Mouse (Mus musculus): ENCODE measurements around the gene Nccrp1. TPM values are rescaled to one million over a fixed set of nuclear protein-coding genes. Genes with fewer than 3 reads are reported as not detected.
"Not testable (repeated sequence)": the region's sequence is repeated elsewhere in the genome, so short reads cannot be mapped to it uniquely, and the experiment has no call there.

Gene Nccrp1
- polyA plus RNA-seq, 1 experiment from 2014 or later = not detected

GRCm38 (mm10) chr7:28547628-28548027 lies 574 bp upstream of the Nccrp1 start:
- no peak for ATAC-seq (ENCODE audit: extremely low read depth, insufficient number of reproducible peaks, low FRiP score, low TSS enrichment)
- H3K4me1 ChIP-seq = peaks cover 18% of the 10 kb centered on the region
- H3K4me3 ChIP-seq = no peak overlapping the region
- no peaks in the 10 kb centered on the region for H3K9me3 ChIP-seq
- no peak overlapping the region for H3K27ac ChIP-seq (replicated peaks)
- H3K4me2 ChIP-seq = no peak overlapping the region
- peaks cover 62% of the 10 kb centered on the region for H3K27me3 ChIP-seq (replicated peaks)
- H3K9ac ChIP-seq = no peak overlapping the region
- 62% methylated on average over 7 of the region's 7 CpGs for WGBS
- H3K36me3 ChIP-seq = no peaks in the 10 kb centered on the region

- Histone ChIP-seq H3K4me2 (peak overlapping the region; percentile 62), H3K4me3 (peak overlapping the region; percentile 40), H3K9me3 (no peaks in the 10 kb centered on the region), H3K4me1 (peaks cover 18% of the 10 kb centered on the region), H3K9ac (peak overlapping the region; percentile 54; the same call in 1 of the 2 replicates), H3K36me3 (no peaks in the 10 kb centered on the region), H3K27me3 (replicated peaks) (peaks cover 64% of the 10 kb centered on the region), H3K27ac (replicated peaks) (no peak overlapping the region)
- no peak for ATAC-seq (ENCODE audit: extremely low read depth, insufficient number of reproducible peaks, low FRiP score, low TSS enrichment)
- 2% methylated on average over 22 of the region's 22 CpGs for WGBS
These were observed 405 bp downstream of the Nccrp1 start for GRCm38 (mm10) chr7:28546649-28547048.

GRCm38 (mm10) chr7:28545891-28546210 lies 1.2 kb downstream of the Nccrp1 start:
- Histone ChIP-seq H3K4me2 (no peak overlapping the region), H3K4me3 (no peak overlapping the region), H3K27me3 (replicated peaks) (peaks cover 64% of the 10 kb centered on the region), H3K4me1 (peaks cover 18% of the 10 kb centered on the region), H3K36me3 (no peaks in the 10 kb centered on the region), H3K9me3 (no peaks in the 10 kb centered on the region), H3K27ac (replicated peaks) (no peak overlapping the region), H3K9ac (no peak overlapping the region)
- ATAC-seq (ENCODE audit: extremely low read depth, insufficient number of reproducible peaks, low FRiP score, low TSS enrichment) = no peak
- WGBS = 44% methylated on average over 7 of the region's 7 CpGs

- no peak overlapping the region for H3K9ac ChIP-seq
- H3K4me3 ChIP-seq = no peak overlapping the region
- 21% methylated on average over 14 of the region's 14 CpGs for WGBS
- H3K4me1 ChIP-seq = peaks cover 18% of the 10 kb centered on the region
- peaks cover 64% of the 10 kb centered on the region for H3K27me3 ChIP-seq (replicated peaks)
- no peaks in the 10 kb centered on the region for H3K9me3 ChIP-seq
- no peak for ATAC-seq (ENCODE audit: extremely low read depth, insufficient number of reproducible peaks, low FRiP score, low TSS enrichment)
- no peaks in the 10 kb centered on the region for H3K36me3 ChIP-seq
- H3K4me2 ChIP-seq = no peak overlapping the region
- H3K27ac ChIP-seq (replicated peaks) = no peak overlapping the region
These were observed 1.8 kb downstream of the Nccrp1 start for GRCm38 (mm10) chr7:28545048-28545890.

GRCm38 (mm10) chr7:28544051-28544601 lies 2.9 kb downstream of the Nccrp1 start:
- no peak for ATAC-seq (ENCODE audit: extremely low read depth, insufficient number of reproducible peaks, low FRiP score, low TSS enrichment)
- Histone ChIP-seq H3K4me1 (peaks cover 18% of the 10 kb centered on the region), H3K36me3 (no peaks in the 10 kb centered on the region), H3K4me3 (peak overlapping the region; percentile 25), H3K4me2 (peak overlapping the region; percentile 58), H3K9me3 (no peaks in the 10 kb centered on the region), H3K9ac (no peak overlapping the region), H3K27me3 (replicated peaks) (peaks cover 72% of the 10 kb centered on the region), H3K27ac (replicated peaks) (no peak overlapping the region)
- WGBS = 8% methylated on average over 25 of the region's 27 CpGs

- no peak within 1 kb of the TSS for H3K4me2 ChIP-seq
- WGBS = 54% methylated on average over 4 of the region's 4 CpGs
These were observed 6.5 kb downstream of the Nccrp1 start, which contains the start of gene Sycn for GRCm38 (mm10) chr7:28540526-28540925. Gene Sycn, plus strand, starts transcription at chr7:28540885.

GRCm38 (mm10) chr7:28538886-28539285 lies 8.2 kb downstream of the Nccrp1 start:
- H3K9me3 ChIP-seq; H3K4me2 ChIP-seq; H3K4me1 ChIP-seq; H3K9ac ChIP-seq; H3K4me3 ChIP-seq; ATAC-seq (ENCODE audit: extremely low read depth, insufficient number of reproducible peaks, low FRiP score, low TSS enrichment); H3K27ac ChIP-seq (replicated peaks); H3K36me3 ChIP-seq: not testable (repeated sequence)
- WGBS = 77% methylated on average over 6 of the region's 6 CpGs
- H3K27me3 ChIP-seq (replicated peaks) = peaks cover 23% of the 10 kb centered on the region

More at GRCm38 (mm10) chr7:28540526-28540925, 6.5 kb downstream of the Nccrp1 start, which contains the start of gene Sycn:
- Histone ChIP-seq H3K4me3 (no peak within 1 kb of the TSS), H3K27me3 (replicated peaks) (peaks cover 39% of the 10 kb centered on the region), H3K9ac (no peak within 1 kb of the TSS), H3K9me3 (no peaks in the 10 kb centered on the region), H3K36me3 (no peaks in the 10 kb centered on the region), H3K27ac (replicated peaks) (no peak within 1 kb of the TSS), H3K4me1 (peaks cover 7% of the 10 kb centered on the region)
- ATAC-seq (ENCODE audit: extremely low read depth, insufficient number of reproducible peaks, low FRiP score, low TSS enrichment) = no peak

GRCm38 (mm10) chr7:28532005-28532404 lies 15.0 kb downstream of the Nccrp1 start:
- Histone ChIP-seq H3K27me3 (replicated peaks) (no peaks in the 10 kb centered on the region), H3K4me3 (no peak overlapping the region), H3K9me3 (no peaks in the 10 kb centered on the region), H3K4me1 (peaks cover 3% of the 10 kb centered on the region; the same call in 1 of the 2 replicates), H3K36me3 (no peaks in the 10 kb centered on the region), H3K9ac (no peak overlapping the region), H3K4me2 (no peak overlapping the region), H3K27ac (replicated peaks) (no peak overlapping the region)
- WGBS = 81% methylated on average over 8 of the region's 8 CpGs
- ATAC-seq (ENCODE audit: extremely low read depth, insufficient number of reproducible peaks, low FRiP score, low TSS enrichment) = no peak

GRCm38 (mm10) chr7:28527922-28528719 lies 18.9 kb downstream of the Nccrp1 start:
- Histone ChIP-seq H3K4me1 (0 out of 2 replicates have a peak, but pooled peaks cover 3% of the 10 kb centered on the region), H3K4me2 (peak overlapping the region; percentile 18), H3K9me3 (no peaks in the 10 kb centered on the region), H3K36me3 (no peaks in the 10 kb centered on the region), H3K27ac (replicated peaks) (no peak overlapping the region), H3K9ac (no peak overlapping the region), H3K4me3 (no peak overlapping the region), H3K27me3 (replicated peaks) (no peaks in the 10 kb centered on the region)
- 4% methylated on average over 19 of the region's 19 CpGs for WGBS
- no peak for ATAC-seq (ENCODE audit: extremely low read depth, insufficient number of reproducible peaks, low FRiP score, low TSS enrichment)

GRCm38 (mm10) chr7:28522536-28522935 lies 24.5 kb downstream of the Nccrp1 start, which contains the start of gene Ifnl3:
Gene Ifnl3, plus strand, starts transcription at chr7:28522836.
- H3K4me2 ChIP-seq; H3K27me3 ChIP-seq (replicated peaks); H3K4me1 ChIP-seq; H3K9me3 ChIP-seq; H3K27ac ChIP-seq (replicated peaks); H3K4me3 ChIP-seq; ATAC-seq (ENCODE audit: extremely low read depth, insufficient number of reproducible peaks, low FRiP score, low TSS enrichment); H3K36me3 ChIP-seq; H3K9ac ChIP-seq: not testable (repeated sequence)
- 54% methylated on average over 5 of the region's 6 CpGs for WGBS

- no peaks in the 10 kb centered on the region for H3K36me3 ChIP-seq
- H3K9ac ChIP-seq = no peak overlapping the region
- H3K4me1 ChIP-seq = no peaks in the 10 kb centered on the region
- WGBS = 66% methylated on average over 8 of the region's 8 CpGs
- H3K27me3 ChIP-seq (replicated peaks) = peaks cover 4% of the 10 kb centered on the region; the same call in 1 of the 2 replicates
- no peak for ATAC-seq (ENCODE audit: extremely low read depth, insufficient number of reproducible peaks, low FRiP score, low TSS enrichment)
- H3K4me2 ChIP-seq = no peak overlapping the region
- no peak overlapping the region for H3K27ac ChIP-seq (replicated peaks)
- no peaks in the 10 kb centered on the region for H3K9me3 ChIP-seq
- no peak overlapping the region for H3K4me3 ChIP-seq
These were observed 35.6 kb downstream of the Nccrp1 start for GRCm38 (mm10) chr7:28511441-28511840.

All from heart, embryonic 13.5 days (tissue).